Mouse (Mus musculus) liver, postnatal 0 days (tissue): Measurements from ENCODE around the gene Zcchc14. TPM values are rescaled to one million over a fixed set of nuclear protein-coding genes. Genes with fewer than 3 reads are reported as not detected.
A peak's percentile ranks its signal among the peaks of the same experiment; 100 is the strongest.

ENCODE experiments used
- ATAC-seq: fragments of 200-750 bp; cut with Nextera tagmentation; 2 replicates; pipeline ENCODE4 v1.8.0; 2017; ENCODE audit warnings: mild to moderate bottlenecking, moderate library complexity
- DNase-seq: peaks from one replicate; pipeline ENCODE4 v3.0.0-alpha.2; 2016
- H3K27ac ChIP-seq: fragments of 300-500 bp; sonication (generic); 2 replicates; pipeline ENCODE4 v1.5.1; 2014; ENCODE audit warnings: antibody characterized with exemption, moderate library complexity, mild to moderate bottlenecking, low read depth
- H3K27me3 ChIP-seq: fragments of 300-500 bp; sonication (generic); 2 replicates; pipeline ENCODE4 v1.6.1; 2014; ENCODE audit warnings: low read length, control low read depth, mixed read lengths; ENCODE audit not compliant: insufficient read depth
- H3K36me3 ChIP-seq: fragments of 300-500 bp; sonication (generic); replicated peaks from 2 replicates; pipeline ENCODE4 v1.6.1; 2014; ENCODE audit warnings: mild to moderate bottlenecking, control low read depth, low read length, moderate library complexity, mixed read lengths; ENCODE audit not compliant: insufficient read depth
- H3K4me1 ChIP-seq: fragments of 300-500 bp; sonication (generic); 2 replicates; pipeline ENCODE4 v1.6.1; 2014; ENCODE audit warnings: antibody characterized with exemption, mild to moderate bottlenecking, control low read depth; ENCODE audit not compliant: insufficient read depth
- H3K4me2 ChIP-seq: fragments of 300-500 bp; sonication (generic); 2 replicates; pipeline ENCODE4 v1.6.1; 2014; ENCODE audit warnings: low read depth, mild to moderate bottlenecking, low read length, moderate library complexity, mixed read lengths
- H3K4me3 ChIP-seq: fragments of 300-500 bp; sonication (generic); 2 replicates; pipeline ENCODE4 v1.5.1; 2014; ENCODE audit warnings: low read depth, low read length
- H3K9ac ChIP-seq: fragments of 300-500 bp; sonication (generic); replicated peaks from 2 replicates; pipeline ENCODE4 v1.6.1; 2014; ENCODE audit warnings: mild to moderate bottlenecking, moderate library complexity
- H3K9me3 ChIP-seq: fragments of 300-500 bp; sonication (generic); 2 replicates; pipeline ENCODE4 v1.6.1; 2016; ENCODE audit warnings: mild to moderate bottlenecking, control low read depth, low read length, mixed read lengths
- CTCF ChIP-seq: sonication (generic); IDR thresholded peaks from 2 replicates; pipeline ENCODE4 v1.5.1; 2016; ENCODE audit warnings: antibody characterized with exemption, low read depth
- EP300 ChIP-seq: IDR thresholded peaks from 2 replicates; pipeline ENCODE4 v1.6.1; 2016; ENCODE audit warnings: antibody characterized with exemption, low read depth, mild to moderate bottlenecking
- WGBS: fragments of 180-500 bp; shearing (Covaris S2); extraction: QIAGEN DNeasy Blood & Tissue Kit; methylation state at CpG from one replicate; pipeline ENCODE4 v1.1.7; 2014; ENCODE audit not compliant: insufficient replicate concordance; 5-methylcytosine and 5-hydroxymethylcytosine counted together
- polyA plus RNA-seq: library from polyadenylated mRNA; unstranded; fragments of >200 nt; fragmentation: Nextera tagmentation; extraction: Ambion mirVana; gene quantifications from 2 replicates; pipeline ENCODE4 v1.2.1, GENCODE M21; 2015

Gene Zcchc14
- polyA plus RNA-seq, 1 experiment from 2014 or later: 2.3 TPM

DNA sequence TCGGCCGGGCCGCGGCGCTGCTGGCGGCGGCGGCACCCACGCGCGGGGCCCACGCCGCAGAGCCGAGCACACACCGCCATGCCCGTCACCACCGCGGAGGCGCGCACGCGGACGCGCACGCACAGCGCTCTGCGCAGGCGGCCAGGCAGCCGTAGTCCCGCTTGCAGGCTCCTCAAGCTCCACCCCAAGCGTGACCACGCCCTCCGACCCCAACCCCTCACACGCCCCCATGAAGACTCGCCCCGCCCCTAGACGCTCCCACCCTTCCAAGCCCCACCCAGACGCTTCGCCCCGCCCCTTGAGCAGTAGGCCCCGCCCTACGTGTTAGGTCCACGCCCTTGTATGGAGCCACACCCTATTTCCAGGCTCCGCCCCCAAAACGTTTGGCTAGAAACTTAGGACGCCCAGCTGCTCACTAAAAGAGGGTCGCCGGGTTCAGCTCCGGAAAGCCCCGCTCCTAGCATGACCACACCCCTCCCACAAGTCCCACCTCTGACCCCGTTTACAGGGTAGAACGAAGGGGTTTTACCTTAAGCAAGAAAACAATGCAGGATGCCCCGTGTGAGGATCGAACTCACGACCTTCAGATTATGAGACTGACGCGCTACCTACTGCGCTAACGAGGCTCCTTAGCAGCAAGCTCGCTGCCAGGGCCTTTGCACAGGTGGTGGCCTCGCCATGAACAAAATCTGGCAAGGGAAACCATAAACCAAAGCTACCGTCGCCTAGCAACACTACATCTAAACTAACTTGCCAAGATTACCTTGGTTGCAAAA lies 73.8 kb downstream of the Zcchc14 start, which contains the start of gene Fbxo31:
Gene Fbxo31, minus strand, starts transcription at position 131 of the 776 bp plus-strand sequence.
- Histone ChIP-seq H3K27me3 (no peaks in the 10 kb centered on the region), H3K4me2 (peak within 1 kb of the TSS; percentile 99), H3K9me3 (no peaks in the 10 kb centered on the region), H3K27ac (peak within 1 kb of the TSS; percentile 96), H3K36me3 (no peaks in the 10 kb centered on the region), H3K4me3 (peak within 1 kb of the TSS; percentile 92), H3K9ac (peak within 1 kb of the TSS; percentile 83), H3K4me1 (peaks cover 41% of the 10 kb centered on the region)
- TF ChIP-seq EP300 (no peak), CTCF (no peak)
- WGBS: 1% methylated on average over 45 of the region's 63 CpGs
- ATAC-seq (peak; percentile 83), DNase-seq (peak; percentile 99)

GRCm38 (mm10) chr8:121577751-121578675 lies 74.7 kb downstream of the Zcchc14 start:
- ATAC-seq (no peak), DNase-seq (no peak)
- Histone ChIP-seq H3K4me2 (peak overlapping the region; percentile 99), H3K27ac (peak overlapping the region; percentile 78), H3K4me3 (peak overlapping the region; percentile 92), H3K9me3 (no peaks in the 10 kb centered on the region), H3K27me3 (no peaks in the 10 kb centered on the region), H3K9ac (peak overlapping the region; percentile 83), H3K4me1 (peaks cover 41% of the 10 kb centered on the region), H3K36me3 (no peaks in the 10 kb centered on the region)
- TF ChIP-seq EP300 (no peak), CTCF (no peak)
- WGBS: 3% methylated on average over 43 of the region's 44 CpGs

- no peak overlapping the region for H3K27ac ChIP-seq
- no peaks in the 10 kb centered on the region for H3K27me3 ChIP-seq
- 0 out of 2 replicates have a peak overlapping the region, but pooled peaks have one; percentile 6 for H3K9ac ChIP-seq
- ATAC-seq (no peak), DNase-seq (no peak)
- TF ChIP-seq EP300 (no peak), CTCF (no peak)
- H3K4me1 ChIP-seq: peaks cover 41% of the 10 kb centered on the region
- 77% methylated on average over 3 of the region's 3 CpGs for whole genome bisulfite sequencing
- no peak overlapping the region for H3K4me3 ChIP-seq
- no peaks in the 10 kb centered on the region for H3K36me3 ChIP-seq
- H3K9me3 ChIP-seq: no peaks in the 10 kb centered on the region
- no peak overlapping the region for H3K4me2 ChIP-seq
Measured at GRCm38 (mm10) chr8:121575661-121576060, 77.0 kb downstream of the Zcchc14 start.

DNA sequence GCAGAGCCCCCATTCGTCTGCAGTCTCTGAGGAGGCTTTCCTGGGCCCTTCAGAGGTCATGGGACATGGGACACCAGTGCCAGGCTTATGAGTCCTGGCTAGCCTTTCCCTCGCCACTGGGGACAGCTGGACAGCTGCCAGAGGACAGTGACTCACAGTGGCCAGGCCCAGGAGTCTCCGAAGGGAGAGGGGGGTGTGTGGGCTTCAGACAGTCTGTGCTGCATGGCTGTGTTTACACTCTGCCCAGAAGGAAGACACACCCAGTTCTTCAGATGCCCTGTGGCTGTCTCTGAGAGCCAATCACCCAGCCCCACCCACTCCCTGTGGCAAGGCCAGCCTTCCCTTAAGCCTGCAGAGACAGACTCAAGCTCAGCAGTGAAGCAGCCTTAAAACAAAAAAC lies 79.4 kb downstream of the Zcchc14 start:
- TF ChIP-seq CTCF (no peak), EP300 (no peak)
- WGBS: 39% methylated on average over 3 of the region's 3 CpGs
- H3K9ac ChIP-seq: no peak overlapping the region

GRCm38 (mm10) chr8:121572121-121572520 lies 80.6 kb downstream of the Zcchc14 start:
- ATAC-seq (no peak), DNase-seq (no peak)
- H3K36me3 ChIP-seq: no peaks in the 10 kb centered on the region
- 83% methylated on average over 7 of the region's 7 CpGs for WGBS
- H3K9ac ChIP-seq: no peak overlapping the region
- H3K4me3 ChIP-seq: no peak overlapping the region
- TF ChIP-seq CTCF (no peak), EP300 (no peak)
- no peak overlapping the region for H3K4me2 ChIP-seq
- no peaks in the 10 kb centered on the region for H3K9me3 ChIP-seq
- H3K27ac ChIP-seq: no peak overlapping the region
- H3K27me3 ChIP-seq: no peaks in the 10 kb centered on the region
- H3K4me1 ChIP-seq: peaks cover 21% of the 10 kb centered on the region

More for the DNA sequence above, 79.4 kb downstream of the Zcchc14 start:
- H3K4me3 ChIP-seq: no peak overlapping the region
- no peaks in the 10 kb centered on the region for H3K36me3 ChIP-seq
- H3K4me1 ChIP-seq: peaks cover 32% of the 10 kb centered on the region
- ATAC-seq (peak; percentile 24), DNase-seq (peak; percentile 56)
- H3K27me3 ChIP-seq: no peaks in the 10 kb centered on the region
- no peak overlapping the region for H3K27ac ChIP-seq
- H3K4me2 ChIP-seq: no peak overlapping the region
- H3K9me3 ChIP-seq: no peaks in the 10 kb centered on the region

- DNase-seq (no peak), ATAC-seq (peak; percentile 22; the same call in 1 of the 2 replicates)
- H3K4me1 ChIP-seq: peaks cover 18% of the 10 kb centered on the region
- H3K4me2 ChIP-seq: peak overlapping the region; percentile 62
- no peaks in the 10 kb centered on the region for H3K36me3 ChIP-seq
- peak overlapping the region; percentile 69 for H3K27ac ChIP-seq
- 53% methylated on average over 17 of the region's 17 CpGs for WGBS
- H3K9me3 ChIP-seq: no peaks in the 10 kb centered on the region
- H3K27me3 ChIP-seq: no peaks in the 10 kb centered on the region
- 0 out of 2 replicates have a peak overlapping the region, but pooled peaks have one; percentile 1 for H3K4me3 ChIP-seq
- H3K9ac ChIP-seq: peak overlapping the region; percentile 1; the same call in 1 of the 2 replicates
- TF ChIP-seq EP300: no peak
- TF ChIP-seq CTCF: no peak
Measured at GRCm38 (mm10) chr8:121570801-121571200, 81.9 kb downstream of the Zcchc14 start.
